Mouse (Mus musculus): Measurements from ENCODE around the gene Sugct.
"Not testable (repeated sequence)": the region's sequence is repeated elsewhere in the genome, so short reads cannot be mapped to it uniquely, and the experiment has no call there.

Gene Sugct

DNA sequence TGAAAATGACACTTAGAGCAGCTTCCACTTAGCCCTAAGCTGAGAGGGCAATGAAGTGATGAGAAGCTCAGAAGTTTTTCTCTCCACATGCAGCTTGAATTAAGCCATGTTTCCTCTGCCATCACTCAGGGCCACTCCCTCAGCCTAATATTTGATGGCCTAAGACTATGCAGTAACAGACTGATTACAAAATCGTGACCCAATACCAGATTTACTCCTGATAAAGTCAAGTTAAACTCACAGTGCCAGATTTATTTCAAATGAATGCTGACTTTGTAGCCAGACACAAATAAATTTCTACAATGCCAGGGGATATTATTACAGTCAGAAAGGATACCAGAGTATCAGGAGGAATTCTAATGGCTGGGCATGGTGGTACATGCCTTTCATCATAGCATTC, 89.1 kb downstream of the Sugct start:
- peak; percentile 0 for DNase-seq (ENCODE audit: extremely low read depth, insufficient read length, low spot score)

DNA sequence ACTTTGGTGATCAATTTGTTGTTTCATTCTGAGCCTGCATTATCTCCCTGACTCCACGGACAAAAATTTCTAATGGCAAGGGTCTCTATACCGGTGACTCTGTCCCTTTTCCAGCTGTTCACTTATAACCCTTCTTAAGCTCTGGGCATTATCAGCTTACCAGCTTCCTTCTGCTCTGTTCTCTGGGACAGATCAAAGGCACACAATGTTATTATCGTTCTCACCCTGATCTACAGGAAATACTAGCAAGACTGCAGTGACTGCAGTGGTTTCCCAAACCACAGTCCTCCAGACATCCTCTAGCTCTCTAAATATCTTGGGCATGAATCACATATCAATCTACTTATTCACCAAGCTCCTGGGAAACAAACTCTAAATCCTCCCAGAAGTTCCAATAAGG, 90.7 kb downstream of the Sugct start:
- DNase-seq (ENCODE audit: extremely low read depth, insufficient read length, low spot score) = peak; percentile 57

DNA sequence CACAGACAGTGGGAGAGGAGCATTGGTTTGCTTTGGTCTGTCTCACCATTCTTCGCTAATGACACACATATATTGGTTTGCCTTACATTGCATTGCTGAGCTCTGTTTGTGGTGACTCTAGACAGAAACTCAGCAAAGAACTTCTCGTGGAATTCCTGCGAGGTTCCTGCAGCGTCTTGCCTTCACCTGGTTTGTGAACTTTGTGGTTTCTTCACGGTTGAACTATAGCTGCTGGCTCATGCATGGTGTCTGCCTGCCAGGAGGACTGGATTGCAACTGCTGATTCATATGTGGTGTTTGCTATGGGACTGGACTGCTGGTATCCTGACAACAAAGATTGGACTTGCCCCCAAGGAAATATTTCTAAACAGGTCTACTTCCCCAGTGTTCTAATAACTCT, 91.6 kb downstream of the Sugct start:
- peak; percentile 67 for DNase-seq (ENCODE audit: extremely low read depth, insufficient read length, low spot score)

DNA sequence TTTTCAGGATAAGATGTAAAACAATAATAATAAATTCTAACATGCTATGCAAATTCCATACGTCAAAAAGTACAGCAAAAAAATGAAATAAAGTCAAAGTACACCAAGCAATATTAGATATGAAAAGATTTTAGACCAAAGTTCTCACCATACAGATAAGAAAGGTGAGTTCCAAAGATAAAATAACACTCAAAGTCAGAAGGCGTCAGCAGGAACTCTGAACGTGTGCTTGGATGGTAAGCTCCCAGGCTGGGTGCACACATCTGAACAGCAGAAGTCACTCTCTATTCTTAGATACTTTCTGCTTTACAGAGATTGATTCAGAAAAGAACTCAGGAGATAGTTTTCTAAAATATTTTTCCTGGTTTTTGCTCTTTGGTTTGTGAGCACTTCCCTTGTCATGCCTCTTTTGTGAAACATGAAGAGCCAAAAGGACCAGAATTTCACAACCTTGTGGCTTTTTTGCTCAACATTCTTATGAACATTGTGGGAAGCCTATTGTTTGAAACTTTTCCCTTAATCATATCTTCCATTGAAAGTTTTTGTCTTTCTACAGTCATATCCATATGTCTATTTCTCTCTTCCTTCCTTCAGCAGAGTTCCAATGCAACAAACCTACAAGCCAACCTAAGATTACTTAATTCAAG, 110.0 kb downstream of the Sugct start:
- DNase-seq (ENCODE audit: extremely low read depth, insufficient read length, low spot score) = no peak

DNA sequence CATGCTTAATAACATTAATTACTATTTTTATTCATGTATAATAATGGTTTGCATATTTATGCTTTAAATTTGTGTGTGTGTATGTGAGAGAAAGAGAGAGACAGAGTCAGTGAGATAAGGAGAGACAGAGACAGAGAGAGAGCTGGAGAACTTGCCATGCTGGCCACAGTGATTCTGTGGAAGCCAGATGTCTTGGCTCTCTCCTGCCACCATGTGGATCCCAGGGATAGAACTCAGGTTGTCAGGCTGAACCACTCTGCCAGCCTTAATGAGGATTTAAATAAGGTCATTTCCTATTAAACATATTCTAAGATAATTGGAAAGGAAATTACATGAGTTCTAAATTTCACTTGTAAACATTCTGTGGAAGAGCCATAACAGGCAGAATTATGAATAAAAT, 110.5 kb downstream of the Sugct start:
- no peak for DNase-seq (ENCODE audit: extremely low read depth, insufficient read length, low spot score)

DNA sequence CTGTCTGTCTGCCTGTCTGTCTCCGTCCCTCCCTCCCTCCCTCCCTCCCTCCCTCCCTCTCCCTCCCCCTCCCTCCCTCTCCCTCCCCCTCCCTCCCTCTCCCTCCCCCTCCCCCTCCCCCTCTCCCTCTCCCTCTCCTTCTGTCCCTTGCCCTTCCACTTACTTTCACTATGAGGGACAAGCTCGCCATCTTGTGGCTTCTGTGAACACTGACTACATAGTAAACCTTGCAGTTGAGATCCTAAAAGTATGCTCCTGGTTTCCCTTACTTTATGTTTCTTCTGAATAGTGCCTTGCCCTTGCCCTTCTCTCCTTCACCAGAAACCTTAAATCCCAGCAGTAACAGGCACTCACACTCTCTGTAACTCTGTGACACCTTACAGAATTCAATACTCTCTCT, 113.7 kb downstream of the Sugct start:
- DNase-seq (ENCODE audit: extremely low read depth, insufficient read length, low spot score) = no peak

DNA sequence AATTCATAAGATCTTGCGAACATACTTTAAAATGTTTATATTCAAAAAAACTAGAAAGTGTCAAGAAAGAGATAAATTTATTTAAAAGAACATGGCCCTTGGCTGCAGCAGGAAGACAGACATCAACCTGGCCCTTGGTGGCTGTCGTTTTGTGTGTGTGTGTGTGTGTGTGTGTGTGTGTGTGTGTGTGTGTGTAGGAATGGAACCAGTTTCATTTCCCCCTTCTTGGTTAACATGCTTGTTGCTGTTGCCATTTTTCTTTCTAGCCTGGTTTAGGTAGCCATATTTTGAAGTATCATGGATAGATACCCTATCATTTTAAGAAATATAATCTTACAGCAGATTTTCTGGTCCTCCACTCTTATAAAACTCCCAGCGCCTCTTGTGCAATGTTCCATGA, 136.0 kb downstream of the Sugct start:
- no peak for DNase-seq (ENCODE audit: extremely low read depth, insufficient read length, low spot score)

DNA sequence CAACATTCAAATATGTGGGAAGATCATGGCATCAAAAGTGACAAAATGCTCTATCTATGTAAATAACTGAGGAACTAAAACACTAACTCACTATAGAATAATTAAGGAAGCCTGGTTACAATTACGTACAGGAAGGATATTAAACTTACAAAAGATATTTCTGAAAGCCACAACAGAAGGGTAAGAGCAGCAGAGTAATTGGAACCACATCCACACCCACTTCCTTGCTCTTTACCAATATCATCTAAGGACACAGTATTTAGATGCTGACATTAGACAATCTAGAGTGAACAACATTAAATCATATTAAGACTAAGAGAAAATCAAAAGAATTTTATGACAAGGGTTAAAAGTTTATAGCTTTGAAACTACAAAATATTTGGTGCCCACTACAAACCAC, 159.0 kb downstream of the Sugct start:
- DNase-seq (ENCODE audit: extremely low read depth, insufficient read length, low spot score) = no peak

DNA sequence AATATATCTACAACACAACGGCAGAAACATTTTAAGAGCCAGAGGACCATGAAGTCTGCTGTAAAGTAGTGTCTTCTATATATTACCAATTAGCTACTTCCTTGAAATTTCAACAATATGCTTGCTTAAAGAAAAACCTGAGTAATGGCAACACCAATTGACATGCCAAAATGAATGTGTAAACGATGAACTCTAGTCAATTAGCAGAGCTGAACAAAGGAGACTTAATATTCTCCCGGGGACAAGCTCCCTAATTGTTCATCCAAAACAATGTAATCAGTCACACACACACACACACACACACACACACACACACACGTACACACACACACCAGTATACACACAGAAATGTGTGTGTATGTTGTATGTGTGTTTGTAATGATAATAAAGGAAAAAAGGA, 160.5 kb downstream of the Sugct start:
- DNase-seq (ENCODE audit: extremely low read depth, insufficient read length, low spot score) = no peak

DNA sequence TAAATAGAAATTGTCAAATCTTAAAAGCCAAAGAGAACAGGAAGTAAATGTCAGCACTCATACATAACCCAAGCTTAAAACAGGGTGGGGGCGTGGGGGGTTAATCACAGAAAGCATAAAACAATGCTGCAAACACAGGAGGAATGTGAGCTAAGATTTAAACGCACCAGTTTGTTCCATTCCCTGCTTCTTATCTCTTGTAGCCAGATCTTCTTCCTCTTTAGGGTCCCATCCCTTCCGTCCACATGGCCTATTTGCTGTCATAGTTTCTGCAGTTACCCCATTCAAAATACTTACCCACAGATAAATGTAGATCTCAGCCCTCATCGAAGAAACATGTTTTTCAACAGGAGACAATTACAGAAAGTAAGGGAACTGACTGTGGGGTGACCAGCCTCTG, 160.9 kb downstream of the Sugct start:
- DNase-seq (ENCODE audit: extremely low read depth, insufficient read length, low spot score) = no peak

DNA sequence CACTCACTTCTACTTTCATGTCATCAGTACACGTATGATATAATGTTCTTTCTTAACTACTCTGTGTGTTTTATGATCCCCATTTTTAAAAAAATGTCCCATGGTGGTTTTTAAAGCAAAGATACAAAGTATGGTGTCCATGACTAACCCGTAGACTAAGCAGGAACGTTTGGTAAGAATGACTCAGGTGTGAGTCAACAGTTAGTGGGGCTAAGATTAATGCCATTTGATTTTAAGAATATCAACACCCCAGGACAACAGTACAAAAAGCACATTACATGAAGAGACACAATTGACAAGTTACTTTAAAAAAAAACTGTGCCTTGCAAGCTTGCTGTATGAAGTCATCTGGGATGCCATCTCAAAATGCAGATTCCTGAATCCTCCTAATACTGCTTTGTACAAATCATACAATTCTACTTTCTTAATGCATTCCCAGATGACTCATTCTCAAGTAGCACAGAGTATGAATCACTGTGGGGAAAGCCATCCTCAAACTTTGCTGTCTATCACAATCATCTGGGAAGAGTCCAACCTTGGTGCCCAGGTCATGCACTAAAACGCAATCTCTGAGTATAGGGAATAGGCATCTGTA, 184.1 kb downstream of the Sugct start:
- peak; percentile 68 for DNase-seq (ENCODE audit: extremely low read depth, insufficient read length, low spot score)

DNA sequence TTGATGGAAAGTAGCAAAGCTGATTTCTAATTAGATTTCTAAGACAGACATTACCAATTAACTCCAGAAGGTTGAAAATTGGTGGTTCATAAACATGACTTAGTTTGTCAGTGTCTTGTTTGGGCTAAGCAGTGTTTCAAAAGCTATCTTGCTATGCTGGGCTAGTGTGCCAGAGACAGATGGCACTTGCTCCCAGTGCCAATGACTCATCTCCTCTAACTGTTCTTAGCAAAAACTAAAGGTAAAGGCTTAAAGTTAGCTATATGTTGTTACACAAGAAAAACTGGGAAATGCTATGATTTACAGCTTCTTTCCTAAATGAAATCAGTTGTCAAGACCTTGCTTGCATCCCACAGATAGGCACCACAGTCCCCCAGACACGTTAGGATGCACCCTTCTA, 200.4 kb downstream of the Sugct start:
- no peak for DNase-seq (ENCODE audit: extremely low read depth, insufficient read length, low spot score)

DNA sequence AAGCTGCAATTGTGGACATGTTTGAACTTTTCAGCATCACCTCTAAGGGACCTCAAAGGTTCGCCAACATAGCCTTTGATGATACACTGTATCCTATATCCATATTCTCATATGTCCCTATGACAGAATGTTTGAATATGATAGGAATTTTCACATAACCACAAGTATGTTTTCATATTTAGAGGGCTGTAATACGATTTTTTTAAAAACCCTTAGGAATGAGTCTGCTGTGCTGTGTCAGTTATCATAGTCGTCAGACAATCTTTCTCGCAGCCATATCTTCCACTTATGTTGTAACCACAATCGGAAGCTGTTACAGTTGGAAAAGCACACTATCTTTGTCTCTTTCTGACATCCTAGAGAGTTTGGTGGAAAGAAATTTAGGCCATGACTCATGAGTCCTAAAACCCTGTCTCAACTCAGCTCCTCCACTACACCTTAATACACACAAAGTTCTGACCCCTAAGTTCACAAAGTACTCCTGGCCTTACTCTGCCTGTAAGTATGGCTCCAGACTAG, 201.2 kb downstream of the Sugct start:
- DNase-seq (ENCODE audit: extremely low read depth, insufficient read length, low spot score) = peak; percentile 20

DNA sequence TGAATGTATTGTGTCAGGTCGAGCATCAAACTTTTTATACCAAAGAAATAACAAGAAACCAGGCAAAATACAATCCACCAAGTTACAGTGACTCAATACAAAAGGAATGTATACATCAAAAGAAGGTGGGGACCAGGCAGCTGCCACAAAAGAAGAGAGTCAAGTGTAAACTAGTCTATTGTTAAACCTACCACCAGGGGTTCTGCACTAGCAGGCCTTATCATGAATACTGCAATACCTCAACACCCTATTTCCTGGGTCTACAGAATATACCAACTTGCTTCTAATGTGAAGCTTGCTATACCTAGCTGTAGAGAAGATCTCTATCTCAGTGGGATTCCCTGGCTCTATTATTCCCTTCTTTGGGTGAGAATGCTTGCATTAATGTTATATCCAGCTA, 237.4 kb downstream of the Sugct start:
- not testable (repeated sequence) for DNase-seq (ENCODE audit: extremely low read depth, insufficient read length, low spot score)

DNA sequence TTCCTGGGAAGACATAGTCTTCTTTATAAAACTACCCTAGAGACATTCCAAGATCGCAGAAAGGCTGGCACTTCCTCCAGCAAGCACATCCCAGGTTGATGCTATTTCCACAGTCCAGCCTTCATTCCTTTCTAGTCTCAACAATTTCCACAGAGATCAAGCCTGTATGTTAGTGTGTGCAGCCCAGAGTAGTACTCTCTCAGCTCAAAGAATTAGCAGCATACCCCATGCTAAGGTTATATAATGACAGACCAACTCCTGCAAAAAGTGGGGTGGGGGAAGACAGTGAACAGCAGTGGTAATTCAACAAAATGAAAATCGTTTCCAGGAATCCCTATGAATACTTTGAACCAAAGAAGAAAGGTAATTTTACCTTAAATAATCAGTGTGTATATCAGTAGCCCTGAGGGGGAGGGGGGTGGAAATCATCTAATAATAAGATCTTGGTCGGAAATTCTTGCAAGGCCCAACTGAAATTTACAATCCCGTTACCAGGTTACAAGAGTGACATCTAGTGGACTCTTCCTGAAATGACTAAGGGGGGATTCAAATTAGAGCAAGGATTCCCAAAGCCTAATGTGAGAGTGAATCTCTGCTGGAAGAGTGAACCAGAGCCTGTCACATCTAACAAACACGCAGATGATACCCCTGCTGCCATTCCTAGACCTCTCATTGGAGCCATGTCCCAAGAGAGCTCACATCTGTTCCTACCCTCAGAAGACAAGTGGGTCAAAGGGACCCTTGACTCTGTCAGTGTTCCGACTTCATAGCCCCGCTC, 263.0 kb downstream of the Sugct start:
- no peak for DNase-seq (ENCODE audit: extremely low read depth, insufficient read length, low spot score)

DNA sequence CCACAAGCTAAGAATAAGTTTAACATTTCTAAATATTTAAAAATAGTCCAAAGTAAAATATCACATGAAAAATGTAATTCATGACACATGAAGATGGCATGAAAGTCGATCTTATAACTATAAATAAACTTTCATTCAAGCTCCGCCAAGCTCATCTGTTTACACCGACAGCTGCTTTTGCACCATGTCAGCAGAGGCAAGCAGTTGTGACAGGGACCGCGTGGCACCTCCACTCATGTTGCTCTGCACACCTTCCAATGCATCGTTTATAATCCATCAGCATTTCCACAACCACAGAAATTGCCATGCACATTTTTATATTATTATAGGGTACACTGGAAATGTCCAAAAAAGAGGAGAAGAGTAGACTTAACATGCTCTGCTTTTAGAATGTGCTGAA, 273.5 kb downstream of the Sugct start:
- no peak for DNase-seq (ENCODE audit: extremely low read depth, insufficient read length, low spot score)

DNA sequence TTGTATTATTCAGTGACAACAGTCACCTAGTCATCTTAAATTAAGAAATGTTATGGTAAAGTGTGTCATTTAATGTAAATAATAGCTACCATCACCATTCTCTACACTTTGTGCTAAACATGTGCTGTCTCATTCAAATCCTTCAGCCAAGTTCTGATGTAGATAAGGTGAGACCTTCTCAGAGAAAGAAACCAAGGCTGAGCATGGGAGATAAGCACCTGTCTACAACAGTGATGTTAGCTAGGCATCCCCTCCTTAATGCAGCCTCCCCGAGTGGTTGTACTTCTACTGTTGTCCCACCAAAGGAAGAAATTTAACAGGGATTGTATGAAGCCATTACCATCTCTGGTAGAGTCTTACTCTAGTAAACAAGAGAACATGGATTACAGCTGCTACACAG, 274.8 kb downstream of the Sugct start:
- DNase-seq (ENCODE audit: extremely low read depth, insufficient read length, low spot score) = no peak

DNA sequence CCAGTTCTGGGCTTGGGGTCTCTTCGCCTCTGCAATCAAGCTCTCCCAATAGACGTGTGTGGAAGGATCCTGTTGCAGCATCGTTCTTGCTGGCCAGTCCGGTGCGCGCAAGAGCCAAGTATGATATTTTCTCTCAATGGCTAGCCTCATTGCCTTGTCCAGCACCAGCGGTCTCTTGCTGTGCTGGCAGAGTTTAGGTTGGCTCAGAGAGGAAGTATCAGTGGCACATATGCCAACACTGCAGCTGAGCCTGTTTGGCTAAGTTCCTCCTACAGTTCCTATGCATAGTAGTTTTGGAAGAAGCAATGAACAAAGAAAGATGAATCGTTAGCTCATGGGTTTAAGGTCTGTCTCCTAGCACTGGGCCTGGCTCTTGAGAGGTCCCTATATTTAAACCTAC, 352.5 kb downstream of the Sugct start:
- no peak for DNase-seq (ENCODE audit: extremely low read depth, insufficient read length, low spot score)

DNA sequence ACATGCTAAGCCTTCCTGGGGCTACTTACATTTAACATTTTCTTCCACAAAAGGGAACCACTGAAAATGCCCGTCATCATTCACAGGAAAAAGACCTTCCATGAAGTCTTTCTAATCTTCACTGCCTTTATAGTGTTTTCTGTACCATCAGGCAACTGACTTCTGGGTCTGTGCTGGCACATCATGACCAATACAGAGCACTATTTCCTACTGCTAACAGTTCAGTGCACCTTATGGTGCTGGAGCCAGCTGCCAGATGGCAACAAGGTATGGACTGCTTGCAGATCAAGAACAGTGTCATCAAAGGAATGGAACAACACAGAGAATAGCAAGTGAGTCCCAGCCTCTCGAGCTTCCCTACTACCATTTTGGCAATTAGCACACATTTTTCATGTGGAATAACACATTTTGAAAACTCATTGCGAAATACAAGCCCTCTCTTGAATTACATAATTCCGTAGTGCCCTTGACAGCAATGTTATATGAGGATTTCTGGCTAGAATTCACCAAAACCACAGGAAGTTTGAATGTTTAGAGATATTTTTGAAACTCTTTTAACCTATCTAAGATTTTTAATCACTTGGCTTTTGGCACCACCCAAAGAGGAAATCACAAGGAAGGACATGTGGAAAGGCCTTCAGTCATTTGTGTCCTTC, 359.3 kb downstream of the Sugct start:
- DNase-seq (ENCODE audit: extremely low read depth, insufficient read length, low spot score) = no peak

DNA sequence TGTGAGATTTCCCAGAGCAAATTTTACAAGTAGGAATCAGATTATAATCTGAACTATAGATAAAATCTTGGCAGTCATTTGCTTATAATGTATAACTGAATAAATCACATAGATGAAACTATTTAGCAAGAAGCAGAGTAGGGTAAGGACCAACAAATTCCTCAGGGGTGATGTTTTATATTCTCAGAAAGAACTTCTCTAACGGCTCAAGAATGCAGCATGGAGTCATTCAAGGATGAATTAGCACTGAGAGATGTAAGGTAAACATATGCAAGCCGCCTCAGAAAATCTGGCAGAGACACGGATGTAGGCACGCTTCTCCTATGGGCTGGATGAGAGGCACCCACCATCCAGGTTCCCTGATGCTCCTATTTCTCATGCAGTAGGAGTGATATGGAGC, 368.5 kb downstream of the Sugct start:
- no peak for DNase-seq (ENCODE audit: extremely low read depth, insufficient read length, low spot score)

DNA sequence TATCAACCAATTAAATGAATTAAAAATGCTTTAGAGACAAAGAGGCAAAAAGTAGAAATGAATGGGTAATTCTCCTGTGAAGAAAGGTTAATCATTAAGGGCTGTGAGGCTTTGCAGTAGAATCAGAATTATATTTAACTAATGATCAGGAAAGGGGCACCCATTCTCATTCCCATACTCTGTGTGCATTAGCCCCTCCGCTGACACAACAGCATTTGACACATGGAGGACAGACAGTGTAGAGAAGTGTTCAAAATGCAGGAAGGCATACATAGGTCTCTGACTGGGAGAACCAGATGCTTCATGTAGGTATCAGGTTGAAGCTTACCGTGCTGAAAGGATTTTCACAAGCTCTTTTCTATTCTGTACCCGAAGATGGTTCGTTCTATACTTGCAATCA, 393.8 kb downstream of the Sugct start:
- DNase-seq (ENCODE audit: extremely low read depth, insufficient read length, low spot score) = no peak
